Mouse (Mus musculus): ENCODE measurements around the gene Ube2d1.

- no peak for TF ChIP-seq CTCF (IDR thresholded peaks at IDR 0.05 in 2 of 3, conservative IDR thresholded peaks at IDR 0.05 in 1 of 3; ENCODE audit: control insufficient read depth in 1 of 3, insufficient read depth in 1 of 3, low read depth in 2 of 3, low read length in 3 of 3, poor library complexity in 1 of 3, severe bottlenecking in 1 of 3)
- no peak for TF ChIP-seq E2F4 (IDR thresholded peaks at IDR 0.05; ENCODE audit: borderline replicate concordance, low read depth, low read length)
- TF ChIP-seq GABPA (IDR thresholded peaks at IDR 0.05; ENCODE audit: low read depth, low read length) = no peak
- TF ChIP-seq POLR2A (IDR thresholded peaks at IDR 0.05; ENCODE audit: control insufficient read depth in 1 of 2, insufficient read depth in 1 of 2, low read depth in 1 of 2, low read length in 2 of 2, poor library complexity in 1 of 2) = no peak
- no peak for TF ChIP-seq NELFE (IDR thresholded peaks at IDR 0.05; ENCODE audit: low read depth, low read length)
- TF ChIP-seq EP300 (IDR thresholded peaks at IDR 0.05; ENCODE audit: low read depth in 1 of 2, low read length in 2 of 2) = no peak
- TF ChIP-seq HCFC1 (IDR thresholded peaks at IDR 0.05; ENCODE audit: low read depth, low read length) = no peak
- no peak for TF ChIP-seq GATA1 (IDR thresholded peaks at IDR 0.05; ENCODE audit: low read depth, low read length)
- TF ChIP-seq NRF1 (IDR thresholded peaks at IDR 0.05; ENCODE audit: insufficient read depth, low read depth, low read length, poor library complexity, severe bottlenecking) = no peak
These were observed 15.1 kb upstream of the Ube2d1 start for GRCm38 (mm10) chr10:71300161-71300560.

All from MEL (cell line).